Mouse (Mus musculus) left cerebral cortex, postnatal 10 days (tissue): Measurements from ENCODE around the gene Oxct1. TPM values are rescaled to one million over a fixed set of nuclear protein-coding genes. Genes with fewer than 3 reads are reported as not detected.

Source experiments
- DNase-seq, 2 experiments: peaks; one replicate each; pipeline ENCODE4 v3.0.0; 2021 to 2022; ENCODE audit warnings: low spot score in 2 of 2, mixed read lengths in 1 of 2; ENCODE audit errors: extremely low spot score in 1 of 2
- intact Hi-C: fragments of 180-260 bp; cut with DNase I; formaldehyde crosslinking; loops from one replicate; pipeline ENCODE4 v1.15.1; 2025
- total RNA-seq, 2 experiments: library from RNA; stranded (reverse); gene quantifications; 2 replicates each; pipeline ENCODE4 v1.2.3; 2021

Oxct1 gene
- total RNA-seq, 2 experiments from 2014 or later: 655 to 665 TPM

DNA sequence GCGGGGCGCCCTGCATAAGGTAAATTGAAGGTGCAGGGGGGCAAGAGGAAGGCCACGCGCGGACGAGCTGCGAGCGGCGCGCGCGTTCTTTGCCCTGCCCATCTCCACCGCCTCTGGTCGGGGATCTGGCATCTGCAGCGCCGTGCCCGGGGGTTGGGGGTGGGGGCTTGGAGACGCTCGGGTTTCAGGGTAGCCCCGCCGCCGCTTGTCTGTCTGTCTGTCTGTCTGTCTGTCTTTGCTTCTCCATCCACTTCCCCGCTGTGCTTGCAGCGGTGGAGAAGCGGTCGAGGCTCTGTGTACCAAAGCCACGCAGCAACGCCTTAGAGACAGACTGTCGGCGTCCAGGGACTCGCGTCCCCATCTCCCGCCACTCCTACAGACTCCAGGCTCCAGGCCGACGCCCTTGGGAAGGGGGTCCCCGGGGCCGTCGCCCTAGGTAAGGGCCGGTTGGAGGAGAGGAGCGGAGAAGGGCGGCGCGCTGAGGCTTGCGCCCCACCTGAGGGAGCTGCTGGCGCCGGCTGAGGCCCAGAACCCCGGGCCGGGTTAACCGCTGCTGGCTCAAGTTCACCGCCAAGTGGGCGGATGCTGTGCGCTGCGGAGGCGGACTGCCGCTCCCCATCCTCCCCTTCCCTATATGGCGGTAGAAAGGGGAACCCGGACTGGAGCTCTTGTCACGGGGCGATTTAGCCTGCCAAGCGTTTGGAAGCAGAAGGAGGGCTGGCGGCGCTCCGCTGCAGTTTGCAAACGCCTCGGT is 825 bp downstream of the Oxct1 start:
- intact Hi-C loops: loop anchor here (2.0 kb wide), 1 partner anchor 32 kb away; the partner anchor contains the start of gene AW549877
- DNase-seq: peak; percentile 78 to 91

DNA sequence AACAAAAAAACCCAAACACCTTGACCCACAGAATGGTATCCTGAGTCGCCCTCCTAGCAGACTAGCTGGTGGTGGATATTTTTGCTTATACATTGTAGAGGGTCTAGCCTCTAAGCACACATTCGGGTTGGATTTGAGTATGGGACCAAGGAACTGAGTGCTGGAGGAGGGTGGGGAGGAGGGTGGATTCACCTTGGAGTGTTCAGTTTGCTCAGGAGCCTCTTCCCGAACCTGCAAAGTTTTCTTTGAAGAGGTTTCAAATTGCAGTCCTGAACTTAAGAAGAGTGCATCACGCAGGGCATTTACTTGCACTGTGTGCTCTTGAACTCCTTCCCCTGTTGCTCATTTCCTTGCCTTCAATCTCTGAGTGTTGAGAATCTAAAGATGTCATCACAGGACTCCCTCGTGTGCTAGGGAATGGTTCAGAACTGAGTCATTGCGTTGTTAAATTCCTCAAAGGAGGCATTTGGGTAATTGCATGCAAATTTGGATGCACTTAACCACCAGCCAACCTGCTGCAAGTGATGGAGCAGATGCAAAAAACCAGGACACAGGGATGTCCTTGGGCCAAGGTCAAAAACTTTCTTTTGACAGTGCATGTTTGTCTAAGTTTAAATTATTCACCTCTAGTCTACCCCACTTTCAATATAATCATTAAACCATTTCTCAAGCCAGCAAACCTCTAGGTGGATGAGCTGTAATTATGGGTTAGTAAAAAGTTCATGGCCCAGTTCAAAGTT is 1.7 kb downstream of the Oxct1 start:
- intact Hi-C loops: loop anchor here (2.0 kb wide), 1 partner anchor 33 kb away; the partner anchor contains the start of gene AW549877
- no peak for DNase-seq

DNA sequence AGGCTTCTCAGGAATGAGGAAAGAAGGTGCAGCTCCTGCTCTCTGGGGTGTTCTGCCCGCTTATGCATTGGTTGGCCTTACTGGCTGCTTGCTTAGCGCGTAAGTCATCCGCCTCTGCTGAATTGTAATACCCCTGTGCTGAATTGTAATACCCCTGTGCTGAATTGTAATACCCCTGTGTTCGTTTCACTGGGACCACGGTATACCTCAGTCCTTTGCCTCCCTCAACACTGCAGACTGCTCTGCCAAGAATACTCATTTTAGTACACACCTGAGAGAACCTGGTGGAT is 2.2 kb downstream of the Oxct1 start:
- DNase-seq: no peak
- intact Hi-C loops: no loop called here

DNA sequence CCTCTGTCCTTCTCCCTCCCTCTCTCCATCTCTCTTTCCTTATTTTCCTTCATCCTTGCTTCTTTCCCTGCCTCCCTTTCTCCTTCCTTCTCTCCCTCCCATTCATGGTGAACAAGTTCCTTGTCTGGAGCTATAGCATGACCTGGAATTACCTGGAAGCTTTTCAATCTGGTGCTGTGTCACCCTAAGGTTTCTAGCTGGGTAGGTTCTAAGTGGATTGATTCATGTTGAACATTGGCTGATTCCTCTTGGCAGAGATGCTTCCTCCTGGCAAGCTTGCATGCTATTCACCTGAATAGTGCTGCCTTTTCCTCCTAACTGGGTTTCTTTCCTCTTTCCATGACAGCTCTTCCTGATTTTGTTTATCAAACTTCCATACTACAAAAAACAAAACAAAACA is 2.8 kb downstream of the Oxct1 start:
- intact Hi-C loops: no loop called here
- no peak for DNase-seq

DNA sequence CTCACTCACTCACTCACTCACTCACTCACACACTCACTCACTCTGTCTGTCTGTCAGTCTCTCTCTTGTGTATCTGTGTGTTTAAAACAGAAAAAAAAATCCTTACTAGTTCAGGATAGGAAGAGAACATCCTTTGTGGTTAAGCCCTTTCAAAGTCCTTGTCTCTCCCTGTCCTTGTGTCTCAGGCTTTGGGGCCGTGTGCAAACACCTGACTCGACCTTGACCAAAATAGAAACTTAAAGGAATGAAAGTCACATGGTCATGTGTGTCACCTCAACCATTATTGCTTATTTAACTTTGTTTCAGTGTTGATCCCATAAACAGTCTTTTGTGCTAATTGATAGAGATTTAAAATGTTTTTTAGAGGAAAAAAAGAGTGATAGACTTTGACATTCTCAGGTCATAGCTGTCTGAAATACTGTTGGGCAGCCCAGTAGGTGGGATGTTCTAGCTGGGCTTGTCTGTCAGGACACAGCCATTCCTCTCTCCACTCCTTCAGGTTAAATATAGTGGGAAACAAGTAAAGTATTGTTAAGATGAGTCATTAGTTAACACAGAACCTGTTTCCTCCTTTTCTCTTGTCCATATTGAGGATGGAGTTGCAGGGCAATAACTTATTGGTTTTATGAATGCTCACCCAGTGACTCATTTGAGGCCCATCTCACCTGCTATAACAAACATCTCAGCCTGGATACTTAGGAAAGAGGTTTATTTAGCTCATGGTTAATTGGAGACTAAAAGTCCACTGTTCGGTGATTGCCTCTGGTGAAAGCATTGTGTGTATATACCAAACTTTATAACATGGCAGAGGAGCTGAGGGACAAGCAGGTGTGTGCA is 7.2 kb downstream of the Oxct1 start:
- intact Hi-C loops: no loop called here
- DNase-seq: no peak

DNA sequence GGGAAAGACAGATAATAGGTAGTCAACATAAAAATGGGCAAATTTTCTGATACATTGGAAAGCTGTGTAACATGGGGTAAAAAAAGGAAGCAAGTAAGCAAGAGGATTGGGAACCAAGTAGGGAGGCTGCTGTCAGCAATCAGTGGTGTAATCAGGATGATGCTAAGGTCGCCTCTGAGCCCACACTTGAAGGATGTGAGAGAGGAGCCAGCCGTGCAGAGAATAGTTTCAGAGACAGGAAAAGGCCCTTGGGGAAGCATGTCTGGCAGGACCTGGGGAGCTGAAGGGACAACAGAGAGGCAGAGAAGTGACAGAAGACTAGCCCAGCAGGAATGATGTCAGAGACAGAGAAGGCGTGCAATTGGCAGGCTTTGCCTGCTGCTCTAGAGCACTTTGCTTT is 16.2 kb downstream of the Oxct1 start:
- DNase-seq: no peak

DNA sequence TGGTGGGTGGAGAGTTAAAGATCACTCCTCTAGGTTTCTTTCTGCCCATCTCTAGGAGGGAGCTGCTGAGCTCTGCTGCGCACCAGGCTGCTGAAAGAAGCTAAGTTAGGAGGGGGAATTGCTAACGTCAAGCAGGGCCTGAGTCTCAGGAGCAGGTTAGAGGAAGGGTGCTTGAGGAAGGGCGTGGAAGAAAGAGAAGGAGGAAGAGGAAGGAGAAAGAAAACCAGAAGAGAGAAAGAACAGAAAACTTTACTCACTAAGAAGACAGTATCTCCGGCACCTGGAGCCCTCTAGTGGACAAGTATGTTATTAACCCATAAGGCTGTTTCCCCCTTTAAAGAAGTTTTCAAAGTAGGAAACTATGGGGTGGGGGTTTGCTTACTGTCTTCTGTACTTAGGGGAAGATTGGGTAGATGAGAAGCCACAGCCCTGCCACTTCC is 16.9 kb downstream of the Oxct1 start:
- intact Hi-C loops: loop anchor here (5.0 to 10.0 kb wide), 2 partner anchors 56 to 748 kb away; no protein-coding TSS in a partner anchor
- no peak for DNase-seq

More for the DNA sequence above, 16.2 kb downstream of the Oxct1 start:
- intact Hi-C loops: loop anchor here (5.0 to 10.0 kb wide), 2 partner anchors 55 to 748 kb away; no protein-coding TSS in a partner anchor

DNA sequence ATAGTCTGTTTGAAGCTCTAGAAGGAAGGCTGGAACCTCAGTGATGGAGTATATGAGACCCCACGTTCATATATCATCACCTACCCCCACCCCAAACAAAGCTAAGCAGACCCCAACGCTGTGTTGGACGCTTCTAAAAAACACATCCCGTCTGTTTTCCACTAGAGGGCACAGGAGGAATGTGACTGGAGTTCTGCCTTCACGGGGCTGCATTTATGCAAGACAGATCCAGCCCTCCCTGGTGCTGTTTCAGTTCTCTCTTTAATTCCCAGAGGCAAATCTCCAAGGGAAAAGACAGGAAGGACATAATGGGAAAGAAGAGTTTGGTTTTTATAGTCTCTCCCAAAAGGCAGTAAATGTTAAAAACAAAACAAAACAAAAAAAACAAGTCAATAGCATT is 30.4 kb downstream of the Oxct1 start:
- intact Hi-C loops: loop anchor here (2.0 to 5.0 kb wide), 2 partner anchors 1011 to 1050 kb away; no protein-coding TSS in a partner anchor
- peak; percentile 45 for DNase-seq

DNA sequence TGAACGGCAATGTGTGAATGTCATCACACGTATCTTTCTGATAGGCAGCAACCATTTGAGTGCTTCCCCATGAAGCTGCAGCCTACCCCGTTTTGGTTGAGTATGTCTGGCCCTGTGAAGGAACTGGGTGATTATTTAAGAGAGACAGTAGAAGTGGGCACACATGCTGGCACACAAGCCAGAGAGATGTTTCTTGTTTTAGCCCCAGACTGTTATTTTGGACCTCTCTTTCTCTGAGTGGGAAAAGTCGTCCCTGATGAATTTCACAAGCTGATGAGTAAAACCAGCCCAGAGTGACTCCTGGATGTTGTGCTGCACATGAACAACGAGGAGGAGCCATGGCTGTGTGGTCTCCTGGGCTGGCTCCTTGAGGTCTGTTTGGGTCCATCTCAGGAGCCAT is 37.4 kb downstream of the Oxct1 start:
- DNase-seq: peak in 1 of 2 experiments; percentile 11
- intact Hi-C loops: no loop called here

DNA sequence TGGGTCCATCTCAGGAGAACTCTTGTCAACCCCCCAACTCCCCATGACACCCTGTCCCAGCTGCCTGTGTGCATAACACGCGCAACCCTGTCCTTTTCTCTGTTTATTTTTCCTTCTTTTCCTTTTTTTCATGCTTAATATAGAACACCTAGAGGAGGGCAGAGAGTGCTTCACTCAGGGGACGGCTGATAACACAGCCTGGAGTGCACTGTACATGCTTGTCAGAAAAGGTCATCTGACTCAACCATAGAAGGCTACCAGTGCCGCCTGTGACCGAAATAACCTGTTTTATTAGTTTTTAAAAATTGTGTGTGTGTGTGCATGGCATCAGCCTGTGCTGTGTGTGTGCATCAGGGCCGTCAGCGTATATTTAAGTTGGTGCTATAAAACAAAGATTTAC is 37.8 kb downstream of the Oxct1 start:
- intact Hi-C loops: no loop called here
- no peak for DNase-seq

DNA sequence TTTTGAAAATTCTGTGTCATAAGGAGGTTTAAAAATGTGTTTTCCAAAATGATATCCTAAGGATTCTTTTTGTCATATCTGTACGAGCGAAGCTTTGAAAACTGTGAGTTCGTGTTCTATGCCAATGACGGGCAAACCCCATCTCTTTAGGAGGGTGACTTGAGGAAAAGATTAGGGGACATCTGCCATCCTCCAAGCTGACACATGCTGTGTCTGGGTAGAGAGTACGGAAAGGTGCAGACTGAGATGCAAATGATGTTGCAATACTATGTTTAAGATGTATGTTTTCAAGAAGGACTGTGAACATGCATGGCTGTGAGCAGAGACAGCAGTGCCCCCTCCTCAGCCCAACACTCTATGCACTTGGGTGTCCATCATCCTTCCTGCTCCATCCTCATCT is 38.5 kb downstream of the Oxct1 start:
- DNase-seq: no peak
- intact Hi-C loops: no loop called here

DNA sequence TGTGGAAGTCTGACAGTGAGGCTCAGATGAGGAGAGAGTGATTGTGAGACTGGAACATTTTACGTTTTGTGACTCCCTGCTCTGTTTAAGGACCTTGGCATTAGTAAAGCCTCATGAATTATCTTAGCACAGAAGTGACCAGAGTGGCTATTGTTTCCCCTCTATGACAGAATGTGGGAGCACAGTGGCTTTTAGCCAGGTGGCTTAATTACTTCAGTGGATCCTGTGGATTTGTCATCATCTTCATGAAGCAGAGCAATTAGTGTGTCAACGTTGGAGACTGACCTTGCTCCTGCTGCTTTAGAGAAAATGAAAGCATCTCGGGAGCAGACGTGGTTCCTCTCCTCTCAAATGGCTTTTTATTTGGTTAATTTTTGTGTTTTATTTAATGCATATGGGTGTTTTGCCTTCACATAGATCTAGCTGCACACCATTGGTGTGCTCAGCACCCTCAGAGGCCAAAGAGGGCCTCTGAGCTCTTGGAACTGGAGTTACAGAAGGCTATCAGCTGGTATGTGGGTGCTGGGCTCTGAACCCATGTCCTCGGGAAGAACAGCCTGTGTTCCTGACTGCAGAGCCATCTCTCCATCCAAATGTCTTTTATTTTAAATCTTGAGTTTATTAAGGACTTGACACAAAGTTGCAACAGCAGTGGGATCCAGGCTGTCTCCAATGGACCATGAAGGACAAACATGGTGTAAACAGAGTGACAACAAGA is 41.2 kb downstream of the Oxct1 start:
- no peak for DNase-seq
- intact Hi-C loops: no loop called here

DNA sequence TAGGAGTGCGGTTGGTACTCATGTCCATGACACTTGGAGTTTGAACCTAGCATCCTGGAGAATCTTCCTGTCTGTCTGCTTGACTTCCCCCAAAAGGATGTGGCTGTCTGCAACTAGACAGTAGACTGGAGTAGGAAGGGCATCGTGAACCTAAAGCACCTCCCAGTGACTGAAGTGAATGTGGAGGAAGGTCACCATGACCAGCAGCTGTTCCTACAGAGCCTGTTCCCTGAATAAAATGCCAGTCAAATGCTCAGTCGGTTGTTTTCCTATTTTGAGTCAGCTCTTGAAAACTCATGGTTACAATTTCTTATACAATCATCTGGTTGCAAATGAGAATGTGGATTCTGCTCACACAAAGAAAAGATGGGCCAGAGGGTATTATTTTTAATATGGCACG is 51.8 kb downstream of the Oxct1 start:
- DNase-seq: no peak
- intact Hi-C loops: no loop called here

DNA sequence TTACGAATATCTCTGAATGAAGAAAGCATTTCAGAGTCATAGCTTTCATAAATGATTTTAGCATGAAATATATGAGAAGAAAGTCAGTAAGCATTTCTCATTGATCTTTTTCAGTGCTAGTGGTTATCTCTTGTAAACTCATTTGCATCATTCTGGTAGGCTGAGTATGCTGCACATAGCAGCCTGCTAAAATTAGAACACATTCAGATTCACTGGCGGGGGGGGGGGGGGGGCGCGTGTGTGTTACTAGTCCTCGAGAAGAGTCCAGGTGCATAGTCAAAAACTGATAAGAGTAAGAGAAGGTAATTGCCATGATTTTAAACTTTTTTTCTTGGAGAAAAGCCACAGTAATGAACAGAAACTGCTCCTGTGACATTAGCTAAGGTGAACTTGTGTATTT is 52.6 kb downstream of the Oxct1 start:
- intact Hi-C loops: no loop called here
- no peak for DNase-seq

DNA sequence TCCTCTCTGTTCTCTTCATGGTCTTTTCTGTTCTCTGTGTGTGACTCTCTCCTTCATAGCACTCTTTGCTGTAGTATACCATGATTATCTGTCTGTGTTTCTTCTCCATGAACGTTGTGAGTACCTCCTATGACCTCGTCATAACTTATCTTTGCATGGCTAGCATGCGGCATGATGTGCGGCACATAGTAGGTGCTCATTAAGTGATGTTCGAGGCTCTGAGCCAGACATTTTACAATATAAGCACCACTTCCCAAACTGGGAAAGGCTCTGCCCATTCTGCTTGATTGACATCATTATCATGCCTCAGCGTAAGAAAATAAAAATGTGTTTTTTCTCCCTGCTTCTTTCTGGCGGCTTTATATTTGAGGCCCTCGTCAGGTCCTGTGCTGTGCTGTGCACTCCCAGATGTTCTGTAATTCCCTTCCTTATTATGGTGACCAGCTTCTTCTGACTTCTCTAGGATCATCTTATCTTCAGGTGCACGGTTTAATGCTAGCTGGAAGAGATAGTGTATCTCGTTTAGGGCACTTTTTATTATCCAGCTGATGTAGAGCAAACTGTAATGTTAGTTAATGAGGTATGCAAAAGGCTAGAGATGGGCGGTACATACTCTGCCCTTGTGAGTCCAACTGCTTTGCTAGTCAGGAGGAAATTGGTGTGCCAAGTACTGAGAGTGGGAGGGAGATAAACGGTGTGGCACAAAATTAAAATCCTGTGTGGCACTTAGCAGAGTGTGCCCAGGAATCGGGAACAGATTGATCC is 53.4 kb downstream of the Oxct1 start:
- no peak for DNase-seq
- intact Hi-C loops: no loop called here

DNA sequence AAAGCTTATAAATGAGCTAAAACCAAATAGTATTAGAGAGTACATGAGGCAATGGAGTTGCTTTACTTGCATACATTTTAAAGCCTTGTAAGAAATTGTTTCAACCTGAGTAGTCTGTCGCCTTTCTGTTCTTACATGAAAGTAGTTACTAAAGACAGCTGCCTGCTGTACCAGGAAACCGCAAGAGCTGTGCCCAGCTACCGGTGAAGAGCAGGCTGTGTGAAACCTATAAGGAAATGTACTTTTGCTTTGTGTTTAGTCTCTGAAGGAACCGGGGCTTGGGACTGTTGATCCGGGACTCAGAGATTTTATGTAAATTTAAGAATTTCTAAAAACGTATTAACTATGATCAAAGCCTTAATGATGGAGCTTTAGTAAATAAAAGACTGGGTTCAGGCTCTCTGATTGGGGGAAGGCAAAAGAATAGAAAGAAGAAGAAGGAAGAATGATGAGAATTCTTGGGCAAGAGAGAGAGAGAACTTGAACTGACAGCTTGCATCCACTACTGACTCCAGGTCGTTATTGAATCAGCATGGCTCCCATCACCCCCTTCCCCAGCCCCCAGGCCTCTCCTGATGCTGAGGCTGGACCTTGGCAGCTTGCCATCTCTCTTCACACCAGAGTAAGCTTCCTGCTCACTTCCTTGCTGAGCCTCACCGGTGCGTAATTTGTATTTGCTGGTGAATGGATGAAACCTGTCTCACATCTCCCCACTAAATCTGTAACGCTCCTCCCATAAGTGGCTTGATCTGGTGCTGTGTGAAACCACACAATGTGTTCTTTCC is 59.6 kb downstream of the Oxct1 start:
- intact Hi-C loops: no loop called here
- peak in 1 of 2 experiments; percentile 45 for DNase-seq

DNA sequence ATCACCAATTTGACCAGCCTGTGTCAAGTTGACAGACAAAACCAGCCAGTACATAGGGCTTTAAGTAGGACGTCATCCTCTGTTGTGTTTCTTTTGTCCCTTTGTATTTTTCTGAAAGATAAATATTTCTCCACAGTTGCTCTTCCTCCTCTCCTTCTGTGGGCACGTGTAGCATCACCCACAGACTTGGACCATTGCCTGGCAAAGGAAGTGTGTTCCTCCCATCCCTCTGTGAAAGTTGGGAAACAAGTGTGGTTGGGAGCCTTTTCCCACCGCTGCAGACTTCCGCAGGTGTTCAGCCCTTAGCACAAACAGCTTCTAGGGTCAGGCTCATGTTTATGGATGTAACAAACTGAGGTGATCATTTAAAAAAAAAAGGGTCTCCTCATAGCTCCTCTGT is 61.3 kb downstream of the Oxct1 start:
- no peak for DNase-seq
- intact Hi-C loops: no loop called here
